Comparison of ENCODE assay signal across 17 mouse cellular contexts in the genomic region with DNA sequence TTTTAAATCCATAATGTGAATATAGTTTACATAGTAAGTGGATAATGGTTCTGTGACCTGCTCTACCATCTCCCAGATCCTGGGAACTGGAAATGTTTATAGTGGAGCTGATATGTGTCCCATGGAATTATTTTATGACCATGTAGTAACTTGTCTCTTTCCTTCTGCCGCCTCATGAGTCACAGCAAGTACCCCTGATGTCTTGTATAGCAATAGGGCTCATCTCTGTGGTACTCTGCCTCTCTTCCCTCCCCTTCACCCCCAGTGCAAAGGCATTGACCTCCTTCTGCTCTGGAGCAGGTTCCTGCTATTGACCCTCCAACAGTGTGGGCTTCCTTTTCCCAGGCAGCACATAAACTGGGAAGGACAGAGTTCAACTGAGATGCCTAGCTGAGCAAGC.
"Had no signal": no experiment of that assay in that cellular context is flagged by ENCODE, and none has a peak within 500 bp of the region (broad histone marks: within the 10 kb centered on the region; RNA-seq: fewer than 3 reads in every experiment).

No protein-coding gene starts in this region.

- H3K27ac ChIP-seq: lung, embryonic 15.5 days; macrophage; midbrain, embryonic 13.5 days; midbrain, embryonic 15.5 days; neural tube, embryonic 12.5 days had no signal

- DNase-seq: liver, postnatal 0 days; lung, adult 2 months; lung, postnatal 14 days; lung, postnatal 36 days; right cerebral cortex, postnatal 14 days; spleen, adult 18-20 months; thymus, adult 18-20 months; thymus, postnatal 25 days; thymus, postnatal 4 days had no signal

- H3K27me3 ChIP-seq: lung, embryonic 15.5 days; midbrain, embryonic 13.5 days; midbrain, embryonic 15.5 days; neural tube, embryonic 12.5 days had no signal

- H3K4me2 ChIP-seq: lung, embryonic 15.5 days; midbrain, embryonic 11.5 days; midbrain, embryonic 13.5 days; midbrain, embryonic 15.5 days; neural tube, embryonic 12.5 days had no signal

- ATAC-seq: liver, postnatal 0 days; lung, postnatal 0 days; midbrain, embryonic 13.5 days; midbrain, embryonic 15.5 days had no signal

- H3K9ac ChIP-seq: liver, postnatal 0 days; lung, embryonic 15.5 days; midbrain, embryonic 13.5 days; midbrain, embryonic 15.5 days; neural tube, embryonic 12.5 days had no signal

- H3K36me3 ChIP-seq: lung, embryonic 15.5 days; midbrain, embryonic 13.5 days; midbrain, embryonic 15.5 days; neural tube, embryonic 12.5 days had no signal

- H3K4me1 ChIP-seq: lung, embryonic 15.5 days; megakaryocyte, embryonic 14.5 days; midbrain, embryonic 13.5 days; midbrain, embryonic 15.5 days; neural tube, embryonic 12.5 days had no signal

- H3K4me3 ChIP-seq: lung, embryonic 15.5 days; megakaryocyte, embryonic 14.5 days; midbrain, embryonic 13.5 days; midbrain, embryonic 15.5 days; neural tube, embryonic 12.5 days had no signal

- H3K9me3 ChIP-seq: lung, embryonic 15.5 days; megakaryocyte, embryonic 14.5 days; midbrain, embryonic 13.5 days; midbrain, embryonic 15.5 days; neural tube, embryonic 12.5 days had no signal
